Mouse (Mus musculus): Measurements from ENCODE around the gene Zfp12. TPM values are rescaled to one million over a fixed set of nuclear protein-coding genes. Genes with fewer than 3 reads are reported as not detected.

Gene Zfp12
- total RNA-seq (2012; rRNA removed) (12.4 and 12.8 TPM in 2 replicates), total RNA-seq (2014; rRNA removed) (15.9 and 18.8 TPM in 2 replicates), polyA plus RNA-seq (2012; ENCODE audit: insufficient read length, low read depth) (11.2 and 13.1 TPM in 2 replicates)

GRCm38 (mm10) chr5:143235028-143235693 is at the start of gene Zfp12:
Gene Zfp12, plus strand, starts transcription at chr5:143235163.
- H3K9me3 ChIP-seq (replicated peaks; ENCODE audit: low read length), result no peaks in the 10 kb centered on the region
- dilution Hi-C loops (cut with MboI; ENCODE audit: extremely low pct_ligation_motif_present, extremely low pct_unique_long_range_greater_than_20kb, low sequenced_read_pairs), result no loop called here
- peak; percentile 96 for DNase-seq (ENCODE audit: extremely low read depth)
- peak within 1 kb of the TSS; percentile 70 for H3K27ac ChIP-seq (ENCODE audit: insufficient read depth, low read depth)
- no peak for TF ChIP-seq GABPA (IDR thresholded peaks at IDR 0.05; ENCODE audit: insufficient replicate concordance, low read depth, low read length)
- 0 out of 2 replicates have a peak, but pooled peaks have one; percentile 50 for TF ChIP-seq CHD1 (IDR thresholded peaks at IDR 0.05; ENCODE audit: low read depth, low read length)
- TF ChIP-seq TCF12 (IDR thresholded peaks at IDR 0.05; ENCODE audit: low read depth, low read length), result peak; percentile 90
- peak; percentile 75; the same call in 1 of the 2 replicates for TF ChIP-seq HCFC1 (IDR thresholded peaks at IDR 0.05; ENCODE audit: low read depth, low read length)
- peak; percentile 7; the same call in 1 of the 2 replicates for TF ChIP-seq MYC (IDR thresholded peaks at IDR 0.05; ENCODE audit: low read depth, low read length)
- no peak for TF ChIP-seq JUND (conservative IDR thresholded peaks at IDR 0.05; ENCODE audit: low read depth, low read length)
- peak; percentile 50; the same call in 1 of the 2 replicates for TF ChIP-seq POLR2AphosphoS2 (IDR thresholded peaks at IDR 0.05; ENCODE audit: low read depth, low read length)
- TF ChIP-seq JUN (IDR thresholded peaks at IDR 0.05; ENCODE audit: insufficient read depth, low read depth, low read length), result no peak
- TF ChIP-seq NRF1 (IDR thresholded peaks at IDR 0.05; ENCODE audit: low read depth, low read length), result peak; percentile 94
- 0 out of 2 replicates have a peak, but pooled peaks have one; percentile 4 for TF ChIP-seq ZKSCAN1 (IDR thresholded peaks at IDR 0.05; ENCODE audit: borderline replicate concordance, low read depth, low read length)
- no peak; the same call in 1 of the 2 replicates for TF ChIP-seq RAD21 (IDR thresholded peaks at IDR 0.05; ENCODE audit: low read depth, low read length)
- peak; percentile 92 for TF ChIP-seq POLR2A (IDR thresholded peaks at IDR 0.05; ENCODE audit: low read depth, low read length)
- TF ChIP-seq USF2 (conservative IDR thresholded peaks at IDR 0.05; ENCODE audit: low read depth, low read length), result no peak
- no peak for TF ChIP-seq ZC3H11A (IDR thresholded peaks at IDR 0.05; ENCODE audit: low read depth, low read length)
- peak; percentile 85 for TF ChIP-seq ZMIZ1 (IDR thresholded peaks at IDR 0.05; ENCODE audit: low read depth, low read length)
- peak; percentile 56 for TF ChIP-seq TBP (conservative IDR thresholded peaks at IDR 0.05; ENCODE audit: low read depth, low read length)
- peak; percentile 79 for TF ChIP-seq SIN3A (IDR thresholded peaks at IDR 0.05; ENCODE audit: low read length)
- TF ChIP-seq MAX (IDR thresholded peaks at IDR 0.05; ENCODE audit: low read length), result peak; percentile 56
- TF ChIP-seq CHD2 (IDR thresholded peaks at IDR 0.05; ENCODE audit: low read length), result peak; percentile 23; the same call in 1 of the 2 replicates
- TF ChIP-seq ETS1 (conservative IDR thresholded peaks at IDR 0.05; ENCODE audit: low read depth, low read length), result no peak
- TF ChIP-seq MEF2A (IDR thresholded peaks at IDR 0.05; ENCODE audit: borderline replicate concordance, low read depth, low read length), result no peak
- TF ChIP-seq IRF4 (IDR thresholded peaks at IDR 0.05; ENCODE audit: low read depth, low read length), result 0 out of 2 replicates have a peak, but pooled peaks have one; percentile 48
- TF ChIP-seq ZNF384 (IDR thresholded peaks at IDR 0.05; ENCODE audit: low read depth, low read length), result no peak
- TF ChIP-seq BHLHE40 (IDR thresholded peaks at IDR 0.05; ENCODE audit: low read depth, low read length), result peak; percentile 83
- peak; percentile 79 for TF ChIP-seq MXI1 (IDR thresholded peaks at IDR 0.05; ENCODE audit: low read depth, low read length)
- no peak for TF ChIP-seq E2F4 (IDR thresholded peaks at IDR 0.05; ENCODE audit: insufficient replicate concordance, low read depth, low read length)
- no peak for TF ChIP-seq MAFK (IDR thresholded peaks at IDR 0.05; ENCODE audit: insufficient replicate concordance, low read length)
- TF ChIP-seq USF1 (IDR thresholded peaks at IDR 0.05; ENCODE audit: low read depth, low read length), result no peak
- TF ChIP-seq RCOR1 (conservative IDR thresholded peaks at IDR 0.05; ENCODE audit: low read depth, low read length), result peak; percentile 74; the same call in 1 of the 2 replicates
- peak; percentile 35 for TF ChIP-seq MAZ (IDR thresholded peaks at IDR 0.05; ENCODE audit: low read depth, low read length)
- TF ChIP-seq PAX5 (IDR thresholded peaks at IDR 0.05; ENCODE audit: low read length), result no peak
- peak; percentile 95 for TF ChIP-seq NELFE (IDR thresholded peaks at IDR 0.05; ENCODE audit: low read depth, low read length)
- TF ChIP-seq UBTF (IDR thresholded peaks at IDR 0.05; ENCODE audit: low read depth, low read length), result peak; percentile 94
- TF ChIP-seq CTCF (conservative IDR thresholded peaks at IDR 0.05 in 1 of 2, IDR thresholded peaks at IDR 0.05 in 1 of 2; ENCODE audit: low read depth in 2 of 2, low read length in 2 of 2), result no peak; a peak in 1 of 4 replicates
- TF ChIP-seq ELF1 (IDR thresholded peaks at IDR 0.05; ENCODE audit: low read depth, low read length), result peak; percentile 76
- no peak for TF ChIP-seq SMC3 (IDR thresholded peaks at IDR 0.05; ENCODE audit: low read depth, low read length)
- TF ChIP-seq KAT2A (IDR thresholded peaks at IDR 0.05; ENCODE audit: insufficient replicate concordance, low read length), result 0 out of 2 replicates have a peak, but pooled peaks have one; percentile 45
- no peak for TF ChIP-seq EP300 (IDR thresholded peaks at IDR 0.05; ENCODE audit: low read length)
- in situ Hi-C loops (cut with MboI; ENCODE audit: low pct_ligation_motif_present, low pct_unique_long_range_greater_than_20kb, low sequenced_read_pairs), result loop anchor here (5.0 kb wide), 1 partner anchor 53 kb away; the partner anchor contains the start of genes Rbak and Spdye4b
- H3K79me2 ChIP-seq (replicated peaks; ENCODE audit: control insufficient read depth, extremely low read depth, insufficient read depth, poor library complexity, severe bottlenecking), result 0 out of 2 replicates have a peak, but pooled peaks cover 6% of the 10 kb centered on the region
- H3K4me2 ChIP-seq (ENCODE audit: insufficient read depth, low read depth, poor library complexity, severe bottlenecking), result peak within 1 kb of the TSS; percentile 89
- H3K9ac ChIP-seq (ENCODE audit: insufficient read depth, low read depth), result peak within 1 kb of the TSS; percentile 89
- peak within 1 kb of the TSS; percentile 73 to 84 (median 77) for H3K4me3 ChIP-seq (replicated peaks in 1 of 3; ENCODE audit: low read depth in 2 of 3, low read length in 2 of 3, poor library complexity in 1 of 3)
- H3K27me3 ChIP-seq (replicated peaks), result no peaks in the 10 kb centered on the region
- H3K4me1 ChIP-seq (ENCODE audit: control insufficient read depth in 1 of 2, insufficient read depth in 2 of 2), result peaks cover 8 to 32% of the 10 kb centered on the region in 2 experiments; a peak in 3 of 4 replicates
- H3K36me3 ChIP-seq (replicated peaks in 1 of 2; ENCODE audit: control insufficient read depth in 1 of 2, insufficient read depth in 1 of 2, low read length in 1 of 2), result peaks cover 14 to 33% of the 10 kb centered on the region in 2 experiments
